Comparison of ENCODE assay signal across 9 mouse cellular contexts in the genomic region with DNA sequence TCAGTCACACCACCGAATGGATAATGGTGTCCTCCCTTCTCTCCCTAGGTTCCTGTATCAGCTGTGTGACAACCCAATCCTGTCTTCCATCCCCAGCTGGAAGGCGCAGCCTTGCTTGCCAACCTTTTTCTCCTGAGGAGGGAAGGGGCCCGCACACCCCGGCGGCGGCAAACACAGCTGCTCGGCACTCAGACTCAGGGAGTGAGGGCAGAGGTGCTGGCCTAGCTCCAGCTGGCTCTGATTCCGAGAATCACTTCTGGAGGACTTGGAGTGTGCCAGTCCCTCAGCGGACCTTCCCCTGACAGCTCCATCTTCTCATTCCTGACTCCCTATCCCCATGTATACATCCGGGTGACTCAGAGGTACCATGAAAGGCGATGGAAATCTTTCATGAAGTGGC. TPM values are rescaled to one million over a fixed set of nuclear protein-coding genes. Genes with fewer than 3 reads are reported as not detected.
DNase-seq lines count a peak whose midpoint lies in the region; ATAC-seq lines count a peak whose summit lies in the region.
"Had no signal": no experiment of that assay in that cellular context is flagged by ENCODE, and none has a peak within 500 bp of the region (broad histone marks: within the 10 kb centered on the region; RNA-seq: fewer than 3 reads in every experiment).

No protein-coding gene starts in this region.

- no peak overlapping the region for H3K4me2 ChIP-seq in heart, embryonic 11.5 days
- H3K4me2 ChIP-seq in lung, embryonic 16.5 days (ENCODE audit: low read depth, low read length) = no peak overlapping the region
- H3K4me2 ChIP-seq in stomach, embryonic 15.5 days = no peak overlapping the region

- 51% methylated on average over 11 of the region's 11 CpGs for WGBS in heart, embryonic 11.5 days (ENCODE audit: insufficient replicate concordance)
- 69% methylated on average over 11 of the region's 11 CpGs for WGBS in heart, embryonic 10.5 days
- 8% methylated on average over 11 of the region's 11 CpGs for WGBS in lung, embryonic 16.5 days
- 22% methylated on average over 11 of the region's 11 CpGs for WGBS in stomach, embryonic 15.5 days

- H3K4me3 ChIP-seq in heart, embryonic 11.5 days (ENCODE audit: low read depth, low read length) = no peak overlapping the region
- no peak overlapping the region for H3K4me3 ChIP-seq in heart, embryonic 10.5 days
- H3K4me3 ChIP-seq in lung, embryonic 16.5 days (ENCODE audit: low read length) = no peak overlapping the region
- no peak overlapping the region for H3K4me3 ChIP-seq in stomach, embryonic 15.5 days (replicated peaks)

- no peak overlapping the region for H3K27ac ChIP-seq in heart, embryonic 11.5 days (ENCODE audit: low read depth, low read length)
- H3K27ac ChIP-seq in heart, embryonic 10.5 days = no peak overlapping the region
- H3K27ac ChIP-seq in lung, embryonic 16.5 days (ENCODE audit: low read length) = no peak overlapping the region
- H3K27ac ChIP-seq in stomach, embryonic 15.5 days = no peak overlapping the region

- no peaks in the 10 kb centered on the region for H3K9me3 ChIP-seq in heart, embryonic 11.5 days (replicated peaks; ENCODE audit: control insufficient read depth, low read length)
- H3K9me3 ChIP-seq in heart, embryonic 10.5 days = no peaks in the 10 kb centered on the region
- no peaks in the 10 kb centered on the region for H3K9me3 ChIP-seq in lung, embryonic 16.5 days (ENCODE audit: control insufficient read depth, low read length)
- no peaks in the 10 kb centered on the region for H3K9me3 ChIP-seq in stomach, embryonic 15.5 days

- 0 out of 2 replicates have a peak, but pooled peaks have one; percentile 35 for ATAC-seq in heart, embryonic 11.5 days (replicated peaks; ENCODE audit: insufficient number of reproducible peaks, low FRiP score, low TSS enrichment)
- peak; percentile 83 for ATAC-seq in lung, embryonic 16.5 days (ENCODE audit: low read depth)
- 0 out of 2 replicates have a peak, but pooled peaks have one; percentile 23 for ATAC-seq in stomach, embryonic 15.5 days (ENCODE audit: insufficient read depth, low FRiP score, low read depth)

- peaks cover 26% of the 10 kb centered on the region for H3K4me1 ChIP-seq in heart, embryonic 11.5 days (ENCODE audit: control insufficient read depth, insufficient read depth, low read length)
- H3K4me1 ChIP-seq in heart, embryonic 10.5 days = peaks cover 36% of the 10 kb centered on the region
- peaks cover 36% of the 10 kb centered on the region for H3K4me1 ChIP-seq in lung, embryonic 16.5 days (replicated peaks; ENCODE audit: control insufficient read depth, insufficient read depth, low read length)
- peaks cover 15% of the 10 kb centered on the region for H3K4me1 ChIP-seq in stomach, embryonic 15.5 days

- DNase-seq in heart, embryonic 10.5 days (ENCODE audit: low spot score) = no peak
- DNase-seq in adrenal gland, postnatal 25 days = peak; percentile 83
- DNase-seq in heart, postnatal 4 days = peak; percentile 78
- DNase-seq in natural killer cell, adult 2 months (ENCODE audit: low spot score in 2 of 2) = no peak
- DNase-seq in spleen, adult 12 weeks (ENCODE audit: low spot score) = no peak

- no peak overlapping the region for H3K9ac ChIP-seq in heart, embryonic 11.5 days (ENCODE audit: low read depth, low read length)
- H3K9ac ChIP-seq in lung, embryonic 16.5 days (ENCODE audit: low read length) = no peak overlapping the region
- no peak overlapping the region for H3K9ac ChIP-seq in stomach, embryonic 15.5 days

- H3K27me3 ChIP-seq in heart, embryonic 11.5 days (ENCODE audit: control insufficient read depth, insufficient read depth, low read length) = no peaks in the 10 kb centered on the region
- no peaks in the 10 kb centered on the region for H3K27me3 ChIP-seq in heart, embryonic 10.5 days (ENCODE audit: insufficient read depth, poor library complexity, severe bottlenecking)
- H3K27me3 ChIP-seq in lung, embryonic 16.5 days (ENCODE audit: control insufficient read depth, insufficient read depth, low read depth, low read length) = no peaks in the 10 kb centered on the region
- no peaks in the 10 kb centered on the region for H3K27me3 ChIP-seq in stomach, embryonic 15.5 days (replicated peaks)

- no peaks in the 10 kb centered on the region for H3K36me3 ChIP-seq in heart, embryonic 11.5 days (ENCODE audit: control insufficient read depth, insufficient read depth, low read length)
- H3K36me3 ChIP-seq in heart, embryonic 10.5 days = no peaks in the 10 kb centered on the region
- no peaks in the 10 kb centered on the region for H3K36me3 ChIP-seq in lung, embryonic 16.5 days (ENCODE audit: control insufficient read depth, insufficient read depth, low read length)
- H3K36me3 ChIP-seq in stomach, embryonic 15.5 days = no peaks in the 10 kb centered on the region

RNA-seq across cellular contexts. Expression of a gene that starts 36.9 kb away (rescaled TPM):
- polyA plus RNA-seq in heart, embryonic 11.5 days (2014; fragmentation: Nextera tagmentation; extraction: Ambion mirVana) = not detected in 2 replicates
- polyA plus RNA-seq in heart, embryonic 10.5 days (2016; fragmentation: Nextera tagmentation; extraction: Ambion mirVana) = 0.18 TPM in 1 of 2 replicates, not detected in the other
- not detected in 2 replicates for total RNA-seq in adrenal gland, postnatal 25 days (2021)
- not detected for total RNA-seq in heart, postnatal 4 days (2021)
- not detected in 2 replicates for polyA plus RNA-seq in lung, embryonic 16.5 days (2015; fragmentation: Nextera tagmentation; extraction: Ambion mirVana)
- not detected in 2 replicates for polyA plus RNA-seq in stomach, embryonic 15.5 days (2015; fragmentation: Nextera tagmentation; extraction: Ambion mirVana)
- total RNA-seq: liver, adult 2 months had no signal
- polyA plus RNA-seq: liver, adult 2 months had no signal

Comparison
In these comparisons a context has a peak if more than half of its experiments do, and no peak if none do; other contexts are left out.
1. DNase-seq: peak in adrenal gland, postnatal 25 days (single experiment) and heart, postnatal 4 days (single experiment); none in heart, embryonic 10.5 days (single experiment), natural killer cell, adult 2 months (0 of 2) and spleen, adult 12 weeks (single experiment).
2. ATAC-seq: peak in every context shown above with its lines; median percentile 83 in lung, embryonic 16.5 days; 35 in heart, embryonic 11.5 days; 23 in stomach, embryonic 15.5 days.